Mouse (Mus musculus) thymus, adult 2 months (tissue): Measurements from ENCODE around the gene Fam161a.

ENCODE experiments used
- CTCF ChIP-seq: fragments of 200-500 bp; IDR thresholded peaks from 2 replicates; pipeline ENCODE4 v1.5.1; 2012; ENCODE audit warnings: mild to moderate bottlenecking, control low read depth, low read length, moderate library complexity, borderline replicate concordance; ENCODE audit not compliant: control insufficient read depth, poor library complexity, insufficient read depth; ENCODE audit errors: extremely low read depth
- POLR2A ChIP-seq: fragments of 200-500 bp; IDR thresholded peaks from 2 replicates; pipeline ENCODE4 v1.6.1; 2012; ENCODE audit warnings: mild to moderate bottlenecking, low read length, control low read depth, moderate library complexity; ENCODE audit not compliant: control insufficient read depth, poor library complexity, insufficient read depth; ENCODE audit errors: extremely low read depth

DNA sequence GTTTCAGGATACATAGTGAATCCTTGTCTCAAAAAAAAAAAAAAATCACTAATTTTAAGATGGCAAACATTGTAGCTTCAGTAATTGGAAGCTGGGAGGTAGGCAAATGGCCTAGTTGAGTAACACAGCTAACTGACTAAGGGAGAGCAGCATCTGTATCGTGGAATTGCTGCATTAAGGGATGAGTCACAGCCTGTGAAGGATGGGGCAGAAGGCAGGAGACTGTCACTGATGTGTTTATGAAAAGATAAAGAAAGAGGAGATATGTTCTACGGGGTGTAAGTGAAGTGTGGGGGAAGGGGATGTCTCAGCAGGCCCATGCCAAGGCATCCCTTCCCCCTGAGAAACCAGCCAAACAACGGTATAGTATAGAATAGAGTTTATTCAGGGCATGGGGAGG, 56.5 kb downstream of the Fam161a start:
- TF ChIP-seq CTCF, result no peak
- no peak for TF ChIP-seq POLR2A
